Mouse (Mus musculus) ES-Bruce4 (cell line): ENCODE measurements at regions not wholly inside any gene's neighbourhood (a gene's known extent, or its start where the extent isn't known, plus 50 kb on each side); places are given as distances from the start of the nearest gene placed in this dataset.
A peak's percentile ranks its signal among the peaks of the same experiment; 100 is the strongest.

Source experiments
- H3K27ac ChIP-seq: 2 replicates; pipeline ENCODE4 v1.5.1; 2012; ENCODE audit warnings: low read length, inconsistent platforms; ENCODE audit not compliant: insufficient read depth
- H3K27me3 ChIP-seq: 2 replicates; pipeline ENCODE4 v1.6.1; 2012; ENCODE audit warnings: mild to moderate bottlenecking, low read length, inconsistent platforms; ENCODE audit not compliant: control insufficient read depth, poor library complexity, insufficient read depth, severe bottlenecking
- H3K36me3 ChIP-seq: 2 replicates; pipeline ENCODE4 v1.6.1; 2012; ENCODE audit warnings: inconsistent platforms, mild to moderate bottlenecking, low read length, moderate library complexity; ENCODE audit not compliant: control insufficient read depth, poor library complexity, insufficient read depth, severe bottlenecking
- H3K4me1 ChIP-seq: one replicate; pipeline ENCODE4 v1.8.1; 2011; ENCODE audit warnings: low read length; ENCODE audit not compliant: control insufficient read depth, insufficient read depth
- H3K4me3 ChIP-seq: 2 replicates; pipeline ENCODE4 v1.5.1; 2011; ENCODE audit warnings: low read depth, mild to moderate bottlenecking, low read length
- H3K9ac ChIP-seq: 2 replicates; pipeline ENCODE4 v1.6.1; 2012; ENCODE audit warnings: low read depth, mild to moderate bottlenecking, inconsistent platforms; ENCODE audit not compliant: poor library complexity, severe bottlenecking
- H3K9me3 ChIP-seq: replicated peaks from 2 replicates; pipeline ENCODE4 v1.6.1; 2012; ENCODE audit warnings: mild to moderate bottlenecking, low read length, inconsistent platforms; ENCODE audit not compliant: control insufficient read depth, poor library complexity, insufficient read depth, severe bottlenecking
- CTCF ChIP-seq: IDR thresholded peaks from one replicate; pipeline ENCODE4 v1.8.1; 2011; ENCODE audit warnings: low read depth, low read length
- EP300 ChIP-seq: IDR thresholded peaks from 2 replicates; pipeline ENCODE4 v1.6.1; 2011; ENCODE audit warnings: low read depth, low read length; ENCODE audit not compliant: insufficient read depth
- POLR2A ChIP-seq: IDR thresholded peaks from one replicate; pipeline ENCODE4 v1.8.1; 2011; ENCODE audit warnings: low read length; ENCODE audit not compliant: insufficient read depth

- H3K36me3 ChIP-seq: no peaks in the 10 kb centered on the region
- no peak overlapping the region for H3K9ac ChIP-seq
- peaks cover 3% of the 10 kb centered on the region; the same call in 1 of the 2 replicates for H3K9me3 ChIP-seq
- H3K27ac ChIP-seq: no peak overlapping the region
- H3K4me1 ChIP-seq: no peaks in the 10 kb centered on the region
- H3K4me3 ChIP-seq: no peak overlapping the region
- H3K27me3 ChIP-seq: no peaks in the 10 kb centered on the region
- TF ChIP-seq POLR2A (no peak), CTCF (no peak), EP300 (no peak)
These were observed 289.5 kb upstream of the Tgfbr2 start for GRCm38 (mm10) chr9:116464626-116465025.

- Histone ChIP-seq H3K9ac (no peak overlapping the region), H3K27me3 (no peaks in the 10 kb centered on the region), H3K4me1 (no peaks in the 10 kb centered on the region), H3K9me3 (peaks cover 3% of the 10 kb centered on the region; the same call in 1 of the 2 replicates), H3K36me3 (no peaks in the 10 kb centered on the region), H3K4me3 (no peak overlapping the region), H3K27ac (no peak overlapping the region)
- no peak for TF ChIP-seq POLR2A
- TF ChIP-seq CTCF: no peak
- TF ChIP-seq EP300: no peak
These were observed 287.1 kb upstream of the Tgfbr2 start for GRCm38 (mm10) chr9:116462232-116462631.

- H3K27ac ChIP-seq: no peak overlapping the region
- no peaks in the 10 kb centered on the region for H3K36me3 ChIP-seq
- H3K9ac ChIP-seq: no peak overlapping the region
- no peak overlapping the region for H3K4me3 ChIP-seq
- no peaks in the 10 kb centered on the region for H3K27me3 ChIP-seq
- H3K9me3 ChIP-seq: peaks cover 3% of the 10 kb centered on the region; the same call in 1 of the 2 replicates
- no peaks in the 10 kb centered on the region for H3K4me1 ChIP-seq
- no peak for TF ChIP-seq CTCF
- TF ChIP-seq POLR2A: no peak
- no peak for TF ChIP-seq EP300
These were observed 284.9 kb upstream of the Tgfbr2 start for GRCm38 (mm10) chr9:116460022-116460421.

GRCm38 (mm10) chr9:116452050-116452449 is 276.9 kb upstream of the Tgfbr2 start:
- H3K27ac ChIP-seq: no peak overlapping the region
- TF ChIP-seq POLR2A (no peak), EP300 (no peak), CTCF (no peak)
- H3K36me3 ChIP-seq: no peaks in the 10 kb centered on the region
- H3K9me3 ChIP-seq: peaks cover 7% of the 10 kb centered on the region
- H3K9ac ChIP-seq: no peak overlapping the region
- H3K27me3 ChIP-seq: no peaks in the 10 kb centered on the region
- no peak overlapping the region for H3K4me3 ChIP-seq
- no peaks in the 10 kb centered on the region for H3K4me1 ChIP-seq

- no peaks in the 10 kb centered on the region for H3K4me1 ChIP-seq
- no peak overlapping the region for H3K4me3 ChIP-seq
- no peaks in the 10 kb centered on the region for H3K36me3 ChIP-seq
- no peaks in the 10 kb centered on the region for H3K27me3 ChIP-seq
- H3K9me3 ChIP-seq: peaks cover 18% of the 10 kb centered on the region
- no peak overlapping the region for H3K27ac ChIP-seq
- no peak overlapping the region for H3K9ac ChIP-seq
- TF ChIP-seq POLR2A: no peak
- TF ChIP-seq EP300: peak; percentile 70
These were observed 275.7 kb upstream of the Tgfbr2 start for GRCm38 (mm10) chr9:116450829-116451228.

- H3K36me3 ChIP-seq: no peaks in the 10 kb centered on the region
- H3K27ac ChIP-seq: no peak overlapping the region
- no peak overlapping the region for H3K4me3 ChIP-seq
- H3K4me1 ChIP-seq: no peaks in the 10 kb centered on the region
- H3K9ac ChIP-seq: no peak overlapping the region
- TF ChIP-seq CTCF (no peak), POLR2A (no peak), EP300 (no peak)
- H3K27me3 ChIP-seq: no peaks in the 10 kb centered on the region
- H3K9me3 ChIP-seq: peaks cover 18% of the 10 kb centered on the region
These were observed 272.6 kb upstream of the Tgfbr2 start for GRCm38 (mm10) chr9:116447734-116448133.
